Mouse (Mus musculus) stomach, postnatal 0 days (tissue): Measurements from ENCODE around the gene Camkk2. TPM values are rescaled to one million over a fixed set of nuclear protein-coding genes. Genes with fewer than 3 reads are reported as not detected.

Experiments
- ATAC-seq: fragments of 200-750 bp; cut with Nextera tagmentation; 2 replicates; pipeline ENCODE4 v1.8.0; 2017; ENCODE audit not compliant: low FRiP score, low TSS enrichment
- DNase-seq: peaks from one replicate; pipeline ENCODE4 v3.0.0-alpha.2; 2016; ENCODE audit warnings: low spot score
- H3K27ac ChIP-seq: fragments of 300-500 bp; sonication (generic); replicated peaks from 2 replicates; pipeline ENCODE4 v1.5.1; 2014; ENCODE audit warnings: mild to moderate bottlenecking, control low read depth
- H3K27me3 ChIP-seq: fragments of 300-500 bp; sonication (generic); 2 replicates; pipeline ENCODE4 v1.6.1; 2014; ENCODE audit warnings: low read length; ENCODE audit not compliant: control insufficient read depth, insufficient read depth
- H3K36me3 ChIP-seq: fragments of 300-500 bp; sonication (generic); 2 replicates; pipeline ENCODE4 v1.6.1; 2014; ENCODE audit warnings: low read length, mixed read lengths; ENCODE audit not compliant: control insufficient read depth, insufficient read depth
- H3K4me1 ChIP-seq: fragments of 300-500 bp; sonication (generic); replicated peaks from 2 replicates; pipeline ENCODE4 v1.6.1; 2014; ENCODE audit warnings: antibody characterized with exemption; ENCODE audit not compliant: control insufficient read depth, insufficient read depth
- H3K4me2 ChIP-seq: fragments of 300-500 bp; sonication (generic); replicated peaks from 2 replicates; pipeline ENCODE4 v1.6.1; 2014; ENCODE audit warnings: low read depth, mild to moderate bottlenecking, control low read depth, moderate library complexity
- H3K4me3 ChIP-seq: fragments of 300-500 bp; sonication (generic); 2 replicates; pipeline ENCODE4 v1.5.1; 2014; ENCODE audit warnings: low read depth, low read length, control low read depth
- H3K9ac ChIP-seq: fragments of 300-500 bp; sonication (generic); 2 replicates; pipeline ENCODE4 v1.6.1; 2014; ENCODE audit warnings: mild to moderate bottlenecking, low read length, control low read depth, mixed read lengths
- H3K9me3 ChIP-seq: fragments of 300-500 bp; sonication (generic); 2 replicates; pipeline ENCODE4 v1.6.1; 2016; ENCODE audit warnings: low read length; ENCODE audit not compliant: control insufficient read depth
- CTCF ChIP-seq: IDR thresholded peaks from 2 replicates; pipeline ENCODE4 v1.5.1; 2016; ENCODE audit warnings: antibody characterized with exemption, low read depth, mild to moderate bottlenecking, moderate library complexity
- EP300 ChIP-seq: optimal IDR thresholded peaks from 2 replicates; pipeline ENCODE3; 2016; ENCODE audit warnings: antibody characterized with exemption
- WGBS: fragments of 180-500 bp; shearing (Covaris S2); extraction: QIAGEN DNeasy Blood & Tissue Kit; methylation state at CpG from one replicate; pipeline ENCODE4 v1.1.7; 2014; 5-methylcytosine and 5-hydroxymethylcytosine counted together
- polyA plus RNA-seq: library from polyadenylated mRNA; unstranded; fragments of >200 nt; fragmentation: Nextera tagmentation; extraction: Ambion mirVana; gene quantifications from 2 replicates; pipeline ENCODE4 v1.2.1, GENCODE M21; 2015

Gene Camkk2
- polyA plus RNA-seq, 1 experiment from 2014 or later = 16.6 TPM

GRCm38 (mm10) chr5:122726595-122726994 lies 52.6 kb downstream of the Camkk2 start:
- WGBS = 68% methylated on average over 5 of the region's 5 CpGs
- 0 out of 2 replicates have a peak, but pooled peaks have one; percentile 16 for ATAC-seq

GRCm38 (mm10) chr5:122726068-122726467 lies 53.1 kb downstream of the Camkk2 start:
- H3K9me3 ChIP-seq = no peaks in the 10 kb centered on the region
- DNase-seq (peak; percentile 69), ATAC-seq (peak; percentile 55)

More at GRCm38 (mm10) chr5:122726595-122726994, 52.6 kb downstream of the Camkk2 start:
- no peak overlapping the region for H3K4me3 ChIP-seq
- H3K4me2 ChIP-seq = no peak overlapping the region
- TF ChIP-seq CTCF (no peak), EP300 (no peak)
- no peak overlapping the region for H3K27ac ChIP-seq
- H3K9ac ChIP-seq = no peak overlapping the region
- H3K4me1 ChIP-seq = 0 out of 2 replicates have a peak, but pooled peaks cover 2% of the 10 kb centered on the region
- no peaks in the 10 kb centered on the region; the same call in 1 of the 2 replicates for H3K27me3 ChIP-seq
- no peaks in the 10 kb centered on the region; the same call in 1 of the 2 replicates for H3K36me3 ChIP-seq
- no peak for DNase-seq
- no peaks in the 10 kb centered on the region for H3K9me3 ChIP-seq

DNA sequence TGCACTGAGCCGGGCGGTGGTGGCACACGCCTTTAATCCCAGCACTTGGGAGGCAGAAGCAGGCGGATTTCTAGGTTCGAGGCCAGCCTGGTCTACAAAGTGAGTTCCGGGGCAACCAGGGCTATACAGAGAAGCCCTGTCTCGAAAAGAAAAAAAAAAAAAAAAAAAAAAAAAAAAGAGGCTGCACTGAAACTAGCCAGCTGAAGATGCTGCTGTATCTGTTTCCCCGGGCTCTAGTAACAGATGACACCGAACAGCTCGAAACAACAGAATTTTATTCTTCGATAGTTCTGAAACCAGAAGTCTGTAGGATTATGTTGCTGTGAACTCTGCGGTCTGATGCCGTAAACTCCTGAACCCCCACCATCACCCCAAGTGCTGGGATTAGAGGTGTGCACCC lies 53.8 kb downstream of the Camkk2 start:
- ATAC-seq = no peak
- 90% methylated on average over 13 of the region's 13 CpGs for WGBS

More at GRCm38 (mm10) chr5:122726068-122726467, 53.1 kb downstream of the Camkk2 start:
- TF ChIP-seq CTCF (peak; percentile 88), EP300 (no peak)
- no peaks in the 10 kb centered on the region; the same call in 1 of the 2 replicates for H3K27me3 ChIP-seq
- H3K4me2 ChIP-seq = no peak overlapping the region
- H3K9ac ChIP-seq = no peak overlapping the region
- no peak overlapping the region for H3K4me3 ChIP-seq
- WGBS = 15% methylated on average over 7 of the region's 7 CpGs
- H3K4me1 ChIP-seq = 0 out of 2 replicates have a peak, but pooled peaks cover 2% of the 10 kb centered on the region
- no peaks in the 10 kb centered on the region; the same call in 1 of the 2 replicates for H3K36me3 ChIP-seq
- no peak overlapping the region for H3K27ac ChIP-seq

GRCm38 (mm10) chr5:122719168-122719567 lies 60.0 kb downstream of the Camkk2 start:
- Histone ChIP-seq H3K27ac (no peak overlapping the region), H3K4me2 (no peak overlapping the region), H3K36me3 (no peaks in the 10 kb centered on the region), H3K9ac (no peak overlapping the region), H3K4me3 (no peak overlapping the region), H3K9me3 (no peaks in the 10 kb centered on the region), H3K27me3 (no peaks in the 10 kb centered on the region), H3K4me1 (no peaks in the 10 kb centered on the region)
- DNase-seq (no peak), ATAC-seq (no peak)
- 93% methylated on average over 8 of the region's 8 CpGs for WGBS
- no peak for TF ChIP-seq CTCF

More for the DNA sequence above, 53.8 kb downstream of the Camkk2 start:
- 0 out of 2 replicates have a peak, but pooled peaks cover 2% of the 10 kb centered on the region for H3K4me1 ChIP-seq
- TF ChIP-seq CTCF = no peak
- H3K4me3 ChIP-seq = no peak overlapping the region
- H3K4me2 ChIP-seq = no peak overlapping the region
- no peaks in the 10 kb centered on the region; the same call in 1 of the 2 replicates for H3K36me3 ChIP-seq
- no peak for DNase-seq
- H3K27ac ChIP-seq = no peak overlapping the region
- no peaks in the 10 kb centered on the region for H3K9me3 ChIP-seq
- H3K9ac ChIP-seq = no peak overlapping the region
- no peaks in the 10 kb centered on the region; the same call in 1 of the 2 replicates for H3K27me3 ChIP-seq

DNA sequence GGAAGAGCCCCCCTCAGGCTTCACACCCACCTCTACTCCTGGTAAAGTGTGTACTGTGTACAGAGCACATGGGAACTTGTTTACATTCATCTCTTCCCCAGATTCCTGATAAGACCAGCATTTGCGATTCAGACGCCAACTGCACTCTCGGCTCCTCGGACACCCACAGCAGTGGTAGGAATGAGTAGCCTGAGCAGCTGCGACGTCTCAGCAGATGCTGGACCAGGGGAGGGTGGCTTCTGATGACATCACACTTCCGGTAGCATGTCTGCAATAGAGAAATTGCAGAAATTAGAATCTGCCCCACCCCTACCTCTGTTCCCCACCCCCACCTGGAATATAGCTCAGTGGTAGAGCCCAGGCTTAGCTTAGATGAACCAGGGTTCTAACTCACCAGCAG lies 60.8 kb downstream of the Camkk2 start:
- no peaks in the 10 kb centered on the region for H3K4me1 ChIP-seq
- no peak for TF ChIP-seq CTCF
- TF ChIP-seq EP300 = no peak
- no peaks in the 10 kb centered on the region for H3K27me3 ChIP-seq
- H3K4me2 ChIP-seq = no peak overlapping the region
- no peak overlapping the region for H3K4me3 ChIP-seq
- WGBS = 42% methylated on average over 7 of the region's 7 CpGs
- no peak for DNase-seq
- H3K27ac ChIP-seq = no peak overlapping the region
- H3K36me3 ChIP-seq = no peaks in the 10 kb centered on the region
- H3K9me3 ChIP-seq = no peaks in the 10 kb centered on the region
- no peak overlapping the region for H3K9ac ChIP-seq
- ATAC-seq = peak; percentile 56; the same call in 1 of the 2 replicates

- Histone ChIP-seq H3K4me3 (no peak overlapping the region), H3K27ac (no peak overlapping the region), H3K9me3 (no peaks in the 10 kb centered on the region), H3K4me2 (no peak overlapping the region), H3K27me3 (no peaks in the 10 kb centered on the region), H3K36me3 (no peaks in the 10 kb centered on the region), H3K4me1 (no peaks in the 10 kb centered on the region), H3K9ac (no peak overlapping the region)
- WGBS = 97% methylated on average over 2 of the region's 2 CpGs
- no peak for ATAC-seq
- TF ChIP-seq CTCF = peak; percentile 35; the same call in 1 of the 2 replicates
- no peak for TF ChIP-seq EP300
- no peak for DNase-seq
Measured at GRCm38 (mm10) chr5:122716793-122717192, 62.4 kb downstream of the Camkk2 start.
